Mouse (Mus musculus): ENCODE measurements around the gene Itga2b. TPM values are rescaled to one million over a fixed set of nuclear protein-coding genes. Genes with fewer than 3 reads are reported as not detected.
A peak's percentile ranks its signal among the peaks of the same experiment; 100 is the strongest.

Itga2b gene
- total RNA-seq (2021): 1 to 10 TPM; 6.1 to 8.4 TPM
- long read RNA-seq, experiment 1, partial matches to known transcripts: 1 of 6 reads
- long read RNA-seq, experiment 1, other reads (novel, unspliced or antisense): 3 of 6 reads
- long read RNA-seq, experiment 2, partial matches to known transcripts: 2 of 5 reads
- long read RNA-seq, experiment 2, other reads (novel, unspliced or antisense): 0 of 5 reads

DNA sequence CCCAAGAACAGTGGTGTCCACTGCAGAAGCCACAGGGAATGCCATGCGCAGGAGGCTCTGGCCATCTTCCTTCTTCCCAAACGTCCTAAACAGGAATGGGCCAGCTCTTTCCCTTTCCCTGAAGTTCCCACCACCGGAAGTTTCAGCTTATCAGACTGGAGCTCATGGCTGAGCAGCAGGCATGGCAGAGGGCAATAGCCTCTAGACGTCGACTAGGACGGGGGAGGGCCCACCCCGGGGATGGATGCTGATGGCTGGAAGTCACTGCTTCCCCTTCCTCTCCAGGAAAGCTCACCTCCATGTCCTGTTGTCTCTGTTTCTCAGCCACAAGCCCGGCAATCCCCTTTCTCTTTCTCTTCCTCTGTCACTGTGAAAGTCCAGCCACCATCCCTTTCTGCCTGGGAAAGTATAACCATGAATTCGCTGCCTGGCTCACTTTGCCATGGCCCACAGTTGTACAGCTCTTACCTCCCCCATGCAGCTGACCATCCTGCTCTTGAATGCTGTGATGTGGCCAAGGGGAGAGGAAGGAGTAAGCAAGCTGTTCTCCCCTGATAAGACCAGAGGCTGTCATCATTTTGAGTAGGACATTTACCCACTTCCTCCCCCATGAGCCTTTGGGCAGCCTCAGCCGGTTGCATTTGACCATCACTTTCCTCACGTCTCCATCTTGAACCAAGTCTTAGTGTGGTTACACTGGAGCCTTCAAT lies at the start of gene Itga2b:
Itga2b (minus strand) TSS at position 475 of the 710 bp plus-strand sequence.
- no peak for DNase-seq (ENCODE audit: low spot score in 2 of 2)

- DNase-seq (ENCODE audit: low spot score in 2 of 2): no peak
These were observed 45.0 kb upstream of the Itga2b start for GRCm38 (mm10) chr11:102514793-102515424.

DNA sequence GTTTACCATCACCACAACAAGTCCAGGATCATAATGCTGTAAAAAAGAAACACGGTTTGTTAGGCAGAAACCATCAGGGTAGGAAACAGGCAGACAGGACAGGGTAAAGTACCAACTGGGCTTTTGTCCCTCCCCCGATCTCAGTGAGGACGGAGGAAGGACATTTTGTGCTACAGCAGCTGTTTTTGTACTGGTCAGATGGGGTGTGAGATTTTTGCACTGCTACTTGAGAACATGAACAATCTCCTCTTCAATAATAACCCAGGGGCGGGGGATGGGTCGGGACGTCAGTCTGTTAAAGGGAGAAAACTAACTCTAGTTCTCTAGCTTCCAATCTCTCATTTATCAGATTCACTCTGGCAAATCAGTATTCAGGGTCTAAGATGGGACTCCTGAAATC lies 40.3 kb upstream of the Itga2b start:
- no peak for DNase-seq (ENCODE audit: low spot score in 2 of 2)

DNA sequence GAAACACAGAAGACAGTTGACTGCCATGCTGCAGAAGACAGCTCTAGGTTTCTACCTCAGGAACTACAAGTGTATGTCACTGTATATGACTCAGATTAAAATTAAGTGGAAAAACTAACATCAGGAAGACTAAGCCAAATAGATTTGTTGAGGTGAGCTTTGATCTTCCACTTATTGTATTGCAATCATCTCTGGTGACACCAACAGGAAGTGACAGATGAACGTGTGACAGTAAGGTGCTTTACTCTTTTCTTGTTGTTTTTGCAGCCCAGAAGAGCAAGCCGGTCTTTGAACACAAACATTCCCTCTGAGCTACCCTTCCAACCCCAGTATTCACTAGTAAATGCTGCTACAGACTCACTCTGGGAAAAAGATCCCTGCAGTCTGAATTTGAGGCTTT lies 26.8 kb upstream of the Itga2b start:
- DNase-seq (ENCODE audit: low spot score in 2 of 2): no peak

- DNase-seq (ENCODE audit: low spot score in 2 of 2): no peak
These were observed 26.3 kb upstream of the Itga2b start for GRCm38 (mm10) chr11:102496206-102496605.

DNA sequence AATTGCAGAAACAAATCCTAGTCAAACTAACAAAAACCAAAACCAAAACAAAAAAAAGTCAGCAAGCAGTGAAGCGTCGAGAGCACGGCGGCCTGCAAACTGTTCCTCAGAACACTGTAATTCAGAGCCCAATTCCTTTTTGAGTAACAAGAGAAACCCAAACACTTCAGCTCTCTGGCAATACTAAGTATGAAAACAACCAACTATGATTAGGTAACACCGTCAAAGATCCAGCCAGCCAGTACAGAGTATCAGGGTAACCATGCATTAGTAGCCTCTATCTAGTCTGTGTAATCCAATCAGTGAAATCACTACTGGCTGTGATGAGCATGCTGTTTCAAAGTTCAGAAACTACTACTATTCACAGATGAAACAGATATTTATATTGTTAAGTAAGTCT lies 25.8 kb upstream of the Itga2b start:
- no peak for DNase-seq (ENCODE audit: low spot score in 2 of 2)

GRCm38 (mm10) chr11:102495114-102495513 lies 25.2 kb upstream of the Itga2b start:
- no peak for DNase-seq (ENCODE audit: low spot score in 2 of 2)

DNA sequence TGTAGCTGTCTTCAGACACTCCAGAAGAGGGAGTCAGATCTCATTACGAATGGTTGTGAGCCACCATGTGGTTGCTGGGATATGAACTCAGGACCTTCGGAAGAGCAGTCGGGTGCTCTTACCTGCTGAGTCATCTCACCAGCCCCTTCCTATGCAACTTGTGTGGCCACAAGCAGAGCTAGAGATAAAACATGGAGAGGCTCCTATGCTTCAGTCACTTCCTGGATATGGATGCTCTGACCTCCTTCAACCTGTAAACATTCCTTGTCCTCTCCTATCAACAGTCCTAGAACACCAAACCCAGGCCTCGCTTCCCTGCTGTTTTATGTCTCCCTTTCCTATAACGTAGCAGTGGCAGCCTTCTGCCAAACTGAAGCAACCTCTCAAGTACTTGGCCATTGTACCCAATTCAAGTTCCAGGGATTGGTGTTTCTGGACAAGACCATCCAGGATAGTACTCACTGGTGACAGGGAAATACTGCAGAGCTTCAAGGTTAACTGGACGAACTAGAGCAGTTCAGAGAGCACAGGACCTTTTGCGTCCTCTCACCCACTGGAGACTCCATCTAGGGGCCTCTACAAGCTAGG lies 24.2 kb upstream of the Itga2b start:
- no peak for DNase-seq (ENCODE audit: low spot score in 2 of 2)

- no peak for DNase-seq (ENCODE audit: low spot score in 2 of 2)
These were observed 23.3 kb upstream of the Itga2b start for GRCm38 (mm10) chr11:102493241-102493640.

GRCm38 (mm10) chr11:102487901-102488300 lies 18.0 kb upstream of the Itga2b start:
- DNase-seq (ENCODE audit: low spot score in 2 of 2): no peak

- DNase-seq (ENCODE audit: low spot score in 2 of 2): no peak
These were observed 16.9 kb upstream of the Itga2b start for GRCm38 (mm10) chr11:102486733-102487386.

GRCm38 (mm10) chr11:102481779-102482178 lies 11.9 kb upstream of the Itga2b start:
- no peak for DNase-seq (ENCODE audit: low spot score in 2 of 2)

DNA sequence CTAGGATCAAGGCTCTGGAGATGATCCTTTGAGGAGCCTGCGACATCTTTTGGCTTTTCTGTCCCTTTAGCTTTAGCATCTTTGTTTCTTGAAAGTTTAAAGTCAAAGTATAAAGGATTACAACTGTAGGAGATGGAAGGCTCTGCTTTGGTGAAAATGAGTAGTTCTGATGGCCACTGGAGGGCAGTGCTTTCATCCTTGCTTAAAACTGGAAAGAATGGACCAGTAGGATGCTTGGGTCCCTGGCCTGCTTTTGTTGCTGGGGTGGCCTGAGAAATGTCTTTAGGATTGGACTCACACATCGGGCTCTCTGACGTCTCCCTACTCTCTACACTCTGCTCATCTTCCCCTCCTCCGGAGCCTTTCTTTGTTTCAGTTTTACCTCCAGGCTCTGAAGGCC lies 11.0 kb upstream of the Itga2b start:
- DNase-seq (ENCODE audit: low spot score in 2 of 2): no peak

GRCm38 (mm10) chr11:102480111-102480510 lies 10.2 kb upstream of the Itga2b start:
- DNase-seq (ENCODE audit: low spot score in 2 of 2): no peak

DNA sequence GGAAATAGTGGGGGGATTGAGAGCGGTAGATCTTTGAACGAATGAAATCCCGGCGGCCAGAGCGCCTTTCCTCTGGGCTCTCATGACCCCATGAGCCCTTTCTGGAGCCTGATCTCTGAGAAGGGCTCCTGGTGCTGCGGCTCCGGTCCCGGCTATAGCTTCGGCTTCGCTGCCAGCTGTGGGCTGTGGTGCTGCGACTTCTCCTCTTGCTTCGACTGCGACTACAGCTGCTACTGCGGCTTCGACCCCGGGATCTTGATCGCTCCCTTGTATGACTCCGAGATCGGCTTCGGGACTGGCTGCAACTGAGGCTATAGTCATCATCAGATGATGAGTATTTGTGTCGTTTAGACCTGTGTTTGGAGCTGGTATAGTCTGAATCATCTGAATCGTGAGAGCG lies 9.7 kb upstream of the Itga2b start:
- DNase-seq (ENCODE audit: low spot score in 2 of 2): no peak

DNA sequence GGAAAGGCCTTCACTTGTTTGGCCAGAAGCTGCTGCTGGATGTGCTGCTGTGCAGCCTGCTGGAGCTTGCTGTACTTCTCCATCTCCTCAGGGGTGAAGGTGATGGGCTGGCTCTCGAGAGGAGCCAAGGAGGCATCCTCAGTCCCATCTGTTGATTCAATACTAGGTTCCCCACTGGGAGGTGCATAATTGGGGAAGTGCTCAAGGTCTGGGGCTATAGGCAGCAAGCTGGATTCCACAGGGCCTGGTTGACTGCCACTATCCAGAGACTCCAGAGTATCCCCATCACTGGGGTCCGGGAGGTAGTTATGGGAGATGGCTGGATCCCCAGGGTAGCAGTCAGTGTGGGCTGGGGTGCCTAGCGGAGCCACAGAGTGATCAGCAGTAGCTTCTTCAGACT lies 8.7 kb upstream of the Itga2b start:
- DNase-seq (ENCODE audit: low spot score in 2 of 2): no peak

- no peak for DNase-seq (ENCODE audit: low spot score in 2 of 2)
These were observed 5.1 kb upstream of the Itga2b start for GRCm38 (mm10) chr11:102475027-102475426.

DNA sequence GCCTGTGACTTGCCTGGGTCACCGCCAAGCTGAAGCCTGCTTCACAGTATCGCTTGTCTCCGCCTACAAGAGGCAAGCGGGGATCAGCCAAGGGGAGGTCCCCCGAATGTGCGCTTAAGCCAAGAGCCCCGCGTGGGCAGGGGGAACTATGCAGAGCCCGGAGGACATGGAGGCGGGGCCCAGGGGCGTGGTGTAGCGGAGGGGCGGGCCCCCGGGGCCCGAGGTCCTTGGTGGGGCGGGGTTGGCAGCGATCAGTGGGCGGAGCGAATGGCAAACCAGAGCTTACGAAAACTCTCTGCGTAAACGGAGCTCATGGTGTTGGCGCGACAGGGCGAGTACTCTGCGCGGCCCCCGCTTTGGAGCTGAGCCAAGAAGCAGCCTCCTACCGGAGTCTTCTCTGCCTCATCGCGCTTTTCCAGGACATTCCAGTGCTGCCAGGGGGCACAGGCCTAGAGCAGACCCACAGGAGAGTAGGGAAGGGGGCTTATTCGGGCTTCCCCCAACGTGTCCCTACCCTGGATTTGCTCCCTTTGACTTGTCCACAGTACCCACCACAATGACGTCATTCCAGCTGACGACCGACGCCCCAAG lies 2.8 kb downstream of the Itga2b start:
- DNase-seq (ENCODE audit: low spot score in 2 of 2): peak; percentile 96 to 97

GRCm38 (mm10) chr11:102465713-102466436 lies 4.0 kb downstream of the Itga2b start:
- DNase-seq (ENCODE audit: low spot score in 2 of 2): peak in 1 of 2 experiments; percentile 37

DNA sequence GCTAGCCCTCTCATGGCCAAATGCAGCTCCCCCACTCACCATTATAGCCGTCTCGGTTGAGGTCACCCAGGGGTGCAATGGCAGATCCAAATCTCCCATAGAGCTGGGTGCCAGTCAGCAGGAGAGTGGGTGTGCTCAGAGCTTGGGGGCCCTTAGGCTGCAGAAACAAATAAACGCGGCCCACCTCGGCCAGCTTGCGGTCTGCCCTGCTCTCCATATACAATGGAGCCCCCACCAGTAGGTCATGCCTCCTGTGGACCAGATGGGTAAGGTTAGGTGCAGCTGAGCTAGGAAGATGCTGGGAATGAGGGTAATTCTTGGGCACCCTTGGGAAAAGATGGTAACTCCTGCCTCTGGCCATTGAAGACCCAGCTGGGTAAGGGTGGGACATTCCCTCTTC lies 5.0 kb downstream of the Itga2b start:
- no peak for DNase-seq (ENCODE audit: low spot score in 2 of 2)

GRCm38 (mm10) chr11:102461764-102462163 lies 8.2 kb downstream of the Itga2b start:
- no peak for DNase-seq (ENCODE audit: low spot score in 2 of 2)

Data from adrenal gland, postnatal 4 days (tissue).